Comparison of ENCODE assay signal across 12 mouse cellular contexts in the genomic region with DNA sequence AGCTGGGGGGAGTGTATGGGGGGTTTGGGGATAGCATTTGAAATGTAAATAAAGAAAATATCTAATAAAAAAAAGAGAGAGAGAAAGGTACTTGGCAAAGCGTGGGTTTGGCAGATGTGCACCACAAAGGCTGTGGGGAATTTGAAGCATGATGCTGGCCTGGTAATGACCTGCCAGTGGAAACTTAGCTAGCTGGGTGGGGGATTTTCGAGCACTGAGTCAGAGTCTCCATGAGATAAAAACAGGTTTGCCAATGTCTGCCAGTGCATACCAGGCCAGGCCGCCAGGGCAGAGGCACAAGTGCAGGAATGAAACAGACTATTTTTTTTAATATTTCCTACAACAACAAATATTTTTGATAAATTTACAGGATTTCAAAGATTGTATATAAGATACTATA.
"Had no signal": no experiment of that assay in that cellular context is flagged by ENCODE, and none has a peak within 500 bp of the region (broad histone marks: within the 10 kb centered on the region; RNA-seq: fewer than 3 reads in every experiment).

No protein-coding gene starts in this region.

- H3K27ac ChIP-seq: kidney, postnatal 0 days; limb, embryonic 15.5 days; liver, embryonic 12.5 days; lung, embryonic 15.5 days; midbrain, embryonic 13.5 days; stomach, postnatal 0 days had no signal

- H3K4me3 ChIP-seq: limb, embryonic 15.5 days; liver, embryonic 12.5 days; lung, embryonic 15.5 days; midbrain, embryonic 13.5 days had no signal

- H3K9ac ChIP-seq: limb, embryonic 15.5 days; liver, embryonic 12.5 days; lung, embryonic 15.5 days; midbrain, embryonic 13.5 days had no signal

- H3K4me1 ChIP-seq: limb, embryonic 15.5 days; liver, embryonic 12.5 days; lung, embryonic 15.5 days; midbrain, embryonic 13.5 days had no signal

- H3K4me2 ChIP-seq: limb, embryonic 15.5 days; liver, embryonic 12.5 days; lung, embryonic 15.5 days; midbrain, embryonic 13.5 days had no signal

- DNase-seq: kidney, adult 9 months; kidney, postnatal 36 days; layer of hippocampus, adult 9-11 months; layer of hippocampus, postnatal 36 days; lung, postnatal 14 days; thymus, postnatal 4 days had no signal

- H3K36me3 ChIP-seq: limb, embryonic 15.5 days; liver, embryonic 12.5 days; lung, embryonic 15.5 days; midbrain, embryonic 13.5 days had no signal

- H3K27me3 ChIP-seq: limb, embryonic 15.5 days; liver, embryonic 12.5 days; lung, embryonic 15.5 days; midbrain, embryonic 13.5 days had no signal

- ATAC-seq: liver, embryonic 12.5 days; midbrain, embryonic 13.5 days had no signal

- H3K9me3 ChIP-seq: limb, embryonic 15.5 days; liver, embryonic 12.5 days; lung, embryonic 15.5 days; midbrain, embryonic 13.5 days had no signal
